Mouse (Mus musculus) liver, embryonic 14.5 days (tissue): ENCODE measurements around the gene Draxin. TPM values are rescaled to one million over a fixed set of nuclear protein-coding genes. Genes with fewer than 3 reads are reported as not detected.
"Not testable (repeated sequence)": the region's sequence is repeated elsewhere in the genome, so short reads cannot be mapped to it uniquely, and the experiment has no call there.

Experiments
- ATAC-seq: fragments of 200-750 bp; cut with Nextera tagmentation; 2 replicates; pipeline ENCODE4 v1.8.0; 2017; ENCODE audit warnings: moderate number of reproducible peaks, mild to moderate bottlenecking, moderate library complexity; ENCODE audit not compliant: insufficient read depth
- DNase-seq, 3 experiments: peaks; one replicate each; pipeline ENCODE4 v3.0.0-alpha.2; 2012 to 2013; ENCODE audit warnings: low read depth in 3 of 3, low spot score in 3 of 3
- H3K27ac ChIP-seq: fragments of 300-500 bp; sonication (generic); 2 replicates; pipeline ENCODE4 v1.5.1; 2014; ENCODE audit warnings: moderate library complexity, mild to moderate bottlenecking, control low read depth, inconsistent platforms
- H3K27me3 ChIP-seq: fragments of 300-500 bp; sonication (generic); 2 replicates; pipeline ENCODE4 v1.6.1; 2014; ENCODE audit warnings: mild to moderate bottlenecking, low read length, moderate library complexity; ENCODE audit not compliant: control insufficient read depth, insufficient read depth
- H3K36me3 ChIP-seq: fragments of 300-500 bp; sonication (generic); replicated peaks from 2 replicates; pipeline ENCODE4 v1.6.1; 2014; ENCODE audit warnings: low read depth; ENCODE audit not compliant: control insufficient read depth, insufficient read depth
- H3K4me1 ChIP-seq, 2 experiments: fragments of 200-500 bp in 1 of 2; fragments of 300-500 bp in 1 of 2; sonication (generic) in 1 of 2; replicated peaks; 2 replicates each; pipeline ENCODE4 v1.6.1; 2012 to 2014; ENCODE audit warnings: antibody characterized with exemption in 1 of 2, inconsistent platforms in 1 of 2, low read length in 1 of 2; ENCODE audit not compliant: control insufficient read depth in 2 of 2, insufficient read depth in 2 of 2
- H3K4me2 ChIP-seq: fragments of 300-500 bp; sonication (generic); 2 replicates; pipeline ENCODE4 v1.6.1; 2014; ENCODE audit warnings: low read depth, mild to moderate bottlenecking, control low read depth, moderate library complexity
- H3K4me3 ChIP-seq, 2 experiments: fragments of 200-500 bp in 1 of 2; fragments of 300-500 bp in 1 of 2; sonication (generic) in 1 of 2; 2 replicates each; pipeline ENCODE4 v1.5.1; 2012 to 2014; ENCODE audit warnings: low read depth in 2 of 2, low read length in 2 of 2, mild to moderate bottlenecking in 2 of 2, control low read depth in 1 of 2, inconsistent platforms in 1 of 2, moderate library complexity in 1 of 2; ENCODE audit not compliant: insufficient read depth in 1 of 2
- H3K9ac ChIP-seq: fragments of 300-500 bp; sonication (generic); replicated peaks from 2 replicates; pipeline ENCODE4 v1.6.1; 2014; ENCODE audit warnings: mild to moderate bottlenecking, control low read depth, moderate library complexity
- H3K9me3 ChIP-seq: fragments of 300-500 bp; sonication (generic); 2 replicates; pipeline ENCODE4 v1.6.1; 2016; ENCODE audit warnings: low read length, mixed read lengths; ENCODE audit not compliant: control insufficient read depth
- CTCF ChIP-seq: IDR thresholded peaks from 2 replicates; pipeline ENCODE4 v1.5.1; 2016; ENCODE audit warnings: antibody characterized with exemption, low read depth, control low read depth
- EP300 ChIP-seq: IDR thresholded peaks from 2 replicates; pipeline ENCODE4 v1.6.1; 2016; ENCODE audit warnings: antibody characterized with exemption, low read depth
- whole genome bisulfite sequencing: fragments of 180-500 bp; shearing (Covaris S2); extraction: QIAGEN DNeasy Blood & Tissue Kit; methylation state at CpG from one replicate; pipeline ENCODE4 v1.1.7; 2014; ENCODE audit not compliant: insufficient replicate concordance; 5-methylcytosine and 5-hydroxymethylcytosine counted together
- polyA plus RNA-seq, 2 experiments: library from polyadenylated mRNA; depleted of rRNA in 1 of 2; stranded (reverse) in 1 of 2; unstranded in 1 of 2; fragments of >200 nt; fragmentation: Nextera tagmentation in 1 of 2; extraction: Ambion mirVana in 1 of 2; gene quantifications; 2 replicates each; pipeline versions ENCODE4 v1.2.1 to v1.2.3; 2012 to 2014

The Draxin gene
- polyA plus RNA-seq (2012; rRNA removed), result 0.16 and 0.22 TPM in 2 replicates
- polyA plus RNA-seq (2014; fragmentation: Nextera tagmentation; extraction: Ambion mirVana), result 0.04 and 0.05 TPM in 2 replicates

DNA sequence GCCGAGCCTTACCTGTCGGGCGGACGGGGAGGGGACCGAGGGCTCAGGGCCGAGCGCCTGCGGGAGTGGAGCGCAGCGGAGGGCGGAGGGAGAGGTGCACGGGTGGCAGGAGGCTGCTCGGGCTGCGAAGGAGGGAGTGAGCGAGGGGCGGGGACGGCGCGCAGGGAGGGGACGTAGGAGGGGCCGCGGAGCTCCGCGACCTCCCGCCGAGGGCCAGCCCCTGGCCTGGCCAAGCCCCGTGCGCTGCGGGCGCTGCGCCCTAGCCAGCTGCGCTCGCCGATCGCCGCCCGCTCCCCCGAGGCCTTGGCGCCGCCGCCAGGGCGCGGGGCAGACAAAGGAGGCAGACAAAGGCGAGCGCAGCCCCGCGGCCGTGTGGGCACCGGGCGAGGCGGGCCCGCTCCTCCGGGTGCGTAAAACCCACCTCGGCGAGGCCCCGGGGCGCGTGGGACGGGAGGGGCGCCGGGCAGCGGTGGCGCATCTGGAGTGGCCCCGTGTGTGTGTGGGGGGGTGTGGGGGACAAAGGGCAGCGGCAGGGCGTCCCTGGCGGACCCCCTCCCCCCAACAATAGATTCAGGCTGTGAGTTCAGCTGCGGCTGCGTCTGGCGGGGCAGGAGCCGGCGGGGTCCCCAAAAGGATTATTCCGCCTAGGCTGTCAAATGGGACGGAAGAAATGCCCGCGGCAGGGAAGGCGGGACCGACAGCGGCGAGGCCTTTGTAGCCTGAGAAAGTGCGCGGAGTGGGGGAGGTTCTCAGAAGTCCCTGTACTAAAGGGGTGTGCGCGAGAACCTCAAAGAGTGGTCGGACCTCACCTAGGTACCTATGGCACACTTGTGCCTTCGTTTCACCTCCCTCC, at the start of gene Draxin:
TSS of gene Draxin (minus strand) at position 138 of the 853 bp plus-strand sequence.
- TF ChIP-seq CTCF, result no peak
- Histone ChIP-seq H3K4me2 (peak within 1 kb of the TSS; percentile 45), H3K36me3 (no peaks in the 10 kb centered on the region), H3K27me3 (peaks cover 45% of the 10 kb centered on the region), H3K4me3 (peak within 1 kb of the TSS in 1 of 2 experiments; percentile 34; a peak in 2 of 4 replicates), H3K9ac (no peak within 1 kb of the TSS), H3K9me3 (no peaks in the 10 kb centered on the region), H3K27ac (no peak within 1 kb of the TSS), H3K4me1 (no peaks in the 10 kb centered on the region)
- DNase-seq (no peak), ATAC-seq (peak; percentile 13; the same call in 1 of the 2 replicates)
- WGBS, result 2% methylated on average over 85 of the region's 87 CpGs

DNA sequence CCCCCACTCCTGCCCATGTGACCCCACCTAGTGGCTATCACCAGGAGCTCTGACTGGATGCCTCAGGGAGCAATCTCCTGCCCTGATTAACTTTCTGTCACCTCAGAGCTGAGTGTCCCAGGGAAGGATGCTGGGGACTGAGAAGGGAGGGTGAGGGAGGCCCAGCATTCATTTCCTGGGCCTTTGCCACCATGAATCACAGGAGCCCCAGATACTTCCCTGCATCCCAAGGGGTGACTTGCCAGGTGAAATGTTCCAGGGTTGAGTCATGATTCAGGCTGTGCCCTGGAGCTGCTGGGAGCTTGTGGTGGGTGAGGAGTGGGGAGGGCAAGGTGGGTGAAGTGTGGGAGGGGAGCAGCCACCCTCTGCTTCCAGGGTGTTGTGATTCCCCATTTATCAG, 47.2 kb upstream of the Draxin start:
- Histone ChIP-seq H3K36me3 (no peaks in the 10 kb centered on the region), H3K4me1 (no peaks in the 10 kb centered on the region), H3K4me3 (no peak overlapping the region), H3K9ac (no peak overlapping the region), H3K27ac (no peak overlapping the region), H3K27me3 (peaks cover 38% of the 10 kb centered on the region), H3K4me2 (no peak overlapping the region), H3K9me3 (no peaks in the 10 kb centered on the region)
- DNase-seq (no peak), ATAC-seq (no peak)
- TF ChIP-seq CTCF (no peak), EP300 (no peak)

GRCm38 (mm10) chr4:148176603-148177002, 46.1 kb upstream of the Draxin start:
- not testable (repeated sequence) for H3K4me3 ChIP-seq, ATAC-seq, H3K9ac ChIP-seq, H3K4me2 ChIP-seq, DNase-seq, H3K9me3 ChIP-seq, H3K4me1 ChIP-seq, H3K36me3 ChIP-seq, H3K27ac ChIP-seq
- peaks cover 42% of the 10 kb centered on the region for H3K27me3 ChIP-seq
- 10% methylated on average over 5 of the region's 6 CpGs for WGBS

DNA sequence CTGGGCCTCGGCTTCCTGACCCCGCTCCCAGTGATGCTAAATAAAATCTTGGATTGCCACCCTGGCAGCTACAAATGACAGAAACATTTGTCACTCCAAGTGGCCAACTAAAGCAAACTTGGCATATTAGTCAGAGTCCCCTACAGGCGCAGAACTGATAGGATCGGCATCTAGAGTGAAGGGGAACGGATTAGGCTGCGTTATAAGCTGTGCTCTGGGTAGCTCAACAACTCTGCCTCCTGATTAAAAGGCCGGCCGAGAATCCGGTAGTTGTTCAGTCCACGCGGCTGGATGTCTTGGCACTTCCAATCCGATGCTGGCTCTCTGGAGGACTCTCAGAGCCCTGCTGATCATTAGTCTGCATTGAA, 44.0 kb upstream of the Draxin start:
- Histone ChIP-seq H3K4me2 (no peak overlapping the region), H3K4me1 (no peaks in the 10 kb centered on the region), H3K36me3 (no peaks in the 10 kb centered on the region), H3K9ac (no peak overlapping the region), H3K9me3 (no peaks in the 10 kb centered on the region), H3K27me3 (peaks cover 48% of the 10 kb centered on the region), H3K27ac (no peak overlapping the region), H3K4me3 (no peak overlapping the region)
- no peak for TF ChIP-seq EP300
- no peak for TF ChIP-seq CTCF
- ATAC-seq, result no peak
- 17% methylated on average over 12 of the region's 12 CpGs for WGBS
- no peak for DNase-seq

GRCm38 (mm10) chr4:148173811-148174494, 43.5 kb upstream of the Draxin start:
- Histone ChIP-seq H3K4me3 (no peak overlapping the region), H3K4me2 (no peak overlapping the region), H3K36me3 (no peaks in the 10 kb centered on the region), H3K9me3 (no peaks in the 10 kb centered on the region), H3K4me1 (no peaks in the 10 kb centered on the region), H3K9ac (no peak overlapping the region), H3K27me3 (peaks cover 51% of the 10 kb centered on the region), H3K27ac (no peak overlapping the region)
- DNase-seq (no peak), ATAC-seq (no peak)
- WGBS, result 7% methylated on average over 30 of the region's 30 CpGs
- no peak for TF ChIP-seq EP300
- no peak for TF ChIP-seq CTCF
